Mouse (Mus musculus) lung, adult 2 months (tissue): ENCODE measurements at regions not wholly inside any gene's neighbourhood (a gene's known extent, or its start where the extent isn't known, plus 50 kb on each side); places are given as distances from the start of the nearest gene placed in this dataset.

Experiments used
- DNase-seq: peaks from one replicate; pipeline ENCODE4 v3.0.0; 2022
- H3K4me1 ChIP-seq: fragments of 200-500 bp; 2 replicates; pipeline ENCODE4 v1.6.1; 2011; ENCODE audit warnings: low read length; ENCODE audit not compliant: control insufficient read depth, insufficient read depth
- H3K4me3 ChIP-seq: fragments of 200-500 bp; replicated peaks from 2 replicates; pipeline ENCODE3; 2011; ENCODE audit warnings: low read depth, mild to moderate bottlenecking, control low read depth, low read length; ENCODE audit errors: extremely low read depth
- CTCF ChIP-seq: fragments of 200-500 bp; IDR thresholded peaks from 2 replicates; pipeline ENCODE4 v1.5.1; 2011; ENCODE audit warnings: mild to moderate bottlenecking, low read length, control low read depth; ENCODE audit not compliant: insufficient read depth
- POLR2A ChIP-seq: fragments of 200-500 bp; IDR thresholded peaks from 2 replicates; pipeline ENCODE4 v1.6.1; 2011; ENCODE audit warnings: low read depth, mild to moderate bottlenecking, control low read depth, low read length, borderline replicate concordance; ENCODE audit errors: extremely low read depth
- WGBS: fragments of 180-500 bp; shearing (Covaris S2); methylation state at CpG from one replicate; pipeline ENCODE4 v1.1.7; 2018; 5-methylcytosine and 5-hydroxymethylcytosine counted together

- Histone ChIP-seq H3K4me1 (no peaks in the 10 kb centered on the region), H3K4me3 (no peak overlapping the region)
- WGBS = 40% methylated on average over 8 of the region's 8 CpGs
- TF ChIP-seq CTCF (no peak), POLR2A (no peak)
- DNase-seq = no peak
Observed at GRCm38 (mm10) chr13:70149041-70149898, 347.1 kb downstream of the Med10 start.

- DNase-seq = no peak
- WGBS = 53% methylated on average over 10 of the region's 10 CpGs
Observed at GRCm38 (mm10) chr13:70149899-70150184, 347.6 kb downstream of the Med10 start.

GRCm38 (mm10) chr13:70153062-70153461 is 350.9 kb downstream of the Med10 start:
- H3K4me3 ChIP-seq = no peak overlapping the region
- no peaks in the 10 kb centered on the region for H3K4me1 ChIP-seq
- TF ChIP-seq CTCF = no peak
- no peak for TF ChIP-seq POLR2A
- no peak for DNase-seq
- WGBS = 56% methylated on average over 8 of the region's 8 CpGs

More at GRCm38 (mm10) chr13:70149899-70150184, 347.6 kb downstream of the Med10 start:
- TF ChIP-seq POLR2A (no peak), CTCF (no peak)
- no peaks in the 10 kb centered on the region for H3K4me1 ChIP-seq
- H3K4me3 ChIP-seq = no peak overlapping the region

GRCm38 (mm10) chr13:70155596-70155995 is 353.4 kb downstream of the Med10 start:
- WGBS = 69% methylated on average over 5 of the region's 5 CpGs
- no peak for DNase-seq
- TF ChIP-seq CTCF = no peak
- TF ChIP-seq POLR2A = no peak
- Histone ChIP-seq H3K4me3 (no peak overlapping the region), H3K4me1 (no peaks in the 10 kb centered on the region)

- no peaks in the 10 kb centered on the region for H3K4me1 ChIP-seq
- no peak for DNase-seq
- TF ChIP-seq POLR2A (no peak), CTCF (no peak)
- WGBS = 90% methylated on average over 8 of the region's 8 CpGs
- H3K4me3 ChIP-seq = no peak overlapping the region
Observed at GRCm38 (mm10) chr13:70156975-70157588, 354.9 kb downstream of the Med10 start.

- Histone ChIP-seq H3K4me1 (no peaks in the 10 kb centered on the region), H3K4me3 (no peak overlapping the region)
- no peak for DNase-seq
- WGBS = 43% methylated on average over 3 of the region's 3 CpGs
- TF ChIP-seq POLR2A (no peak), CTCF (no peak)
Observed at GRCm38 (mm10) chr13:70159065-70159464, 356.9 kb downstream of the Med10 start.

- no peak overlapping the region for H3K4me3 ChIP-seq
- WGBS = 65% methylated on average over 6 of the region's 6 CpGs
- no peaks in the 10 kb centered on the region for H3K4me1 ChIP-seq
- no peak for DNase-seq
- TF ChIP-seq CTCF (no peak), POLR2A (no peak)
Observed at GRCm38 (mm10) chr13:70159604-70160003, 357.4 kb downstream of the Med10 start.

GRCm38 (mm10) chr13:70162115-70162514 is 359.9 kb downstream of the Med10 start:
- DNase-seq = no peak
- WGBS = 90% methylated on average over 4 of the region's 4 CpGs
- Histone ChIP-seq H3K4me1 (no peaks in the 10 kb centered on the region), H3K4me3 (no peak overlapping the region)
- TF ChIP-seq CTCF (no peak), POLR2A (no peak)

GRCm38 (mm10) chr13:70165511-70166225 is 363.5 kb downstream of the Med10 start:
- DNase-seq = no peak
- 61% methylated on average over 15 of the region's 15 CpGs for WGBS
- TF ChIP-seq CTCF (no peak), POLR2A (no peak)
- no peaks in the 10 kb centered on the region for H3K4me1 ChIP-seq
- no peak overlapping the region for H3K4me3 ChIP-seq
